Mouse (Mus musculus) bone marrow macrophage, adult 2 months (primary cell): ENCODE measurements at regions not wholly inside any gene's neighbourhood (a gene's known extent, or its start where the extent isn't known, plus 50 kb on each side); places are given as distances from the start of the nearest gene placed in this dataset.

ENCODE experiments used
- CTCF ChIP-seq: IDR thresholded peaks from 2 replicates; pipeline ENCODE4 v1.5.1; 2012; ENCODE audit warnings: low read depth, mild to moderate bottlenecking, low read length, moderate library complexity
- POLR2A ChIP-seq: IDR thresholded peaks from 2 replicates; pipeline ENCODE4 v1.6.1; 2012; ENCODE audit warnings: mild to moderate bottlenecking, low read depth, low read length, borderline replicate concordance

DNA sequence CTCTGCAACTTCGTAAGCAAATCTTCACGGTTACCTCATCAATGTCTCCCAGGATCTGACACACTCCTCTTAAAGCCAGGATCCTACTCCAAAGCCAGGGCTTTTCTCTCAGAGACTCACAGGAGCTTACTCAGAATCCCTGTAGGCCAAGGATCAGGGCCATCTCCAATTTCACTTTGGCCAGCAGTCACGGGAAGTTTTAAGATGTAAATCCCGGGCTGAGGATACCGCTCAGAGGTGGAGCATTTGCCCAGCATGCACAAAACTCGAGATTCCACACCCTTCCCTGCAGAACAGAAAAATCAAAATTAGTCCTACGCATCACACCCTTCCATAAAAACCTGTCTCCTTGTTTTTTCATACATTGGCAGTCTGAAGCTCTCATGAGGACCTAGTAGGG, 112.1 kb upstream of the Slc24a5 start:
- TF ChIP-seq CTCF (no peak), POLR2A (no peak)
